Mouse (Mus musculus) cerebellum, postnatal 36 days (tissue): ENCODE data around the gene Olfr876.
"Not testable (repeated sequence)": the region's sequence is repeated elsewhere in the genome, so short reads cannot be mapped to it uniquely, and the experiment has no call there.

ENCODE experiments used
- DNase-seq, 2 experiments: peaks; one replicate each; pipeline ENCODE4 v3.0.0; 2021 to 2022; ENCODE audit warnings: mixed read lengths in 2 of 2

Olfr876 gene

GRCm38 (mm10) chr9:37802731-37803130, at the start of gene Olfr876:
Gene Olfr876, plus strand, starts transcription at chr9:37803031.
- no peak for DNase-seq

GRCm38 (mm10) chr9:37761728-37762127, 41.1 kb upstream of the Olfr876 start:
- DNase-seq: no peak

DNA sequence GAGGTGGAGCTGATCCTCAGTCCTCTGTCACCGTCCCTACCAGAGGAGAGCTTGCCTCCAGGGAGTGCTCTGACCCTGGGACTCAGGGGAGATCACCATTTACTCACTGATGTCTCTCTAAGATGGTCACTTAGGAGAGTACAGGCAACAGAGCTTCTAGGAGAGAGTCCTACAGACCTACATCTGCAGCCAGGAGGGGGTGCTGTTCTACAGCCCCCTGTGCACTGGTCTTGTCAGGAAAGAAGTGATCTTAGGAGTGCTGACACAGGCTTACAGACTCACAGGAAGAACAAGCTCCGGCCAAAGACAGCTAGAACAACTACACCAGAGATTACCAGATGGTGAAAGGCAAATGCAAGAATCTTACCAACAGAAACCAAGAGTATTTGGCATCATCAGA, 40.3 kb upstream of the Olfr876 start:
- no peak for DNase-seq

- DNase-seq: no peak
Observed at GRCm38 (mm10) chr9:37770661-37771060, 32.2 kb upstream of the Olfr876 start.

- no peak for DNase-seq
Observed at GRCm38 (mm10) chr9:37771759-37772158, 31.1 kb upstream of the Olfr876 start, which contains the start of gene Olfr875. Gene Olfr875, plus strand, starts transcription at chr9:37771857.

- DNase-seq: no peak
Observed at GRCm38 (mm10) chr9:37782766-37783260, 20.0 kb upstream of the Olfr876 start.

GRCm38 (mm10) chr9:37783394-37784387, 19.1 kb upstream of the Olfr876 start:
- DNase-seq: not testable (repeated sequence)

DNA sequence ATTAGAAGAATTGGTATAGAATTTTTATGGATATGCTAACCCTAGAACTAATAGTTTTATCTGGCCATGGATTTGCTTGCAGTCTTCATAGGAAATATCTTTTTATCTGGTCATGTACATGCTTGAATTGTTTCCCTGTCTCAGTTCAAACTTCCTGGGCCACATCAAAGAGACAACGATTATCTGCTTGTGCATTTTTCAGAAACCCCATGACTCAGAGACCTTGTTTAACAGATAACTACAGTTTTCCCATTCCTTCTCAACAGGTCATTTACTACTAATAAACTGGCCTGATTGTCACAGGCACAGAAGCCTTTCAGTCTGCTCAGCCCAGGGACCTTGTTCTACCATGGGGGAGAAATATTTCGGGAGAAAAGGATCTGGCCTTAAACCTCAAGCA, 16.4 kb upstream of the Olfr876 start:
- DNase-seq: no peak

DNA sequence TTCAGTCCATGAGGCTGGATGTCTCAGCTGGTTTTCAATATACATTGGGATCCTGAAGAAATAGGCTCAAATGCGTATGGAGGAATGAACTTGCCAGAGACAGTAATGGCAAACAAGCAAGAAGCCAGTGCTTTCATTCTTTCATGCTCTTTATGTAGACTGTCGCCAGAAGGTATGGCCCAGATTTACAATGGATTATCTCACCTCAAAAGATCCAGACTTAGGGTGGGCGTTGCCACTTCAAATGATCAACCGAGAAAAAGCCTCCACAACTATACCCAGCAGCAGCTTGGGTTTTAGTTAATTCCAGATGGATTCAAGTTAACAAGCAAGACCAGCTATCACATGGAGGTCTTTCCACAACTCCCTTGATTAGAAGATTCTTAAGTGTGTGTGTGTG, 776 bp upstream of the Olfr876 start:
- DNase-seq: no peak

DNA sequence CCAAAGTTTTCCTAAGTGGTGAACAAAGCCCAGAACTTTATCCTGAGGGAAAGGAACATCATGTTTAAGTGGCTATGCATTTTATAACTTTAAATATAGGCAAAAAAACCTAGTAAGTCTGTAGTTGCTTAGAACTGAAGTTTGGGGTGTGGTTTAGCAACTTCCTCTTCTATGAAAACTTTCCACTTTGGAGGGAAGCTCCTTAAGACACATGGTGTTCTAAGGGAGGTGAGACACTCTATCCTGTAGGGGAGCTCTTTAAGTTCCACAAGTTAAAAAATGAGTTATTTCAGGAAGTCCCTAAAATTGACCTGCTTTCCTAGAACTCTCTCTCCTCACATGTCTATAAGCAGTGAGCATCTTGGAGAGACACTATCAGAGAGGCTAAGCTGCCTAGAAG, 4.4 kb downstream of the Olfr876 start:
- DNase-seq: no peak

DNA sequence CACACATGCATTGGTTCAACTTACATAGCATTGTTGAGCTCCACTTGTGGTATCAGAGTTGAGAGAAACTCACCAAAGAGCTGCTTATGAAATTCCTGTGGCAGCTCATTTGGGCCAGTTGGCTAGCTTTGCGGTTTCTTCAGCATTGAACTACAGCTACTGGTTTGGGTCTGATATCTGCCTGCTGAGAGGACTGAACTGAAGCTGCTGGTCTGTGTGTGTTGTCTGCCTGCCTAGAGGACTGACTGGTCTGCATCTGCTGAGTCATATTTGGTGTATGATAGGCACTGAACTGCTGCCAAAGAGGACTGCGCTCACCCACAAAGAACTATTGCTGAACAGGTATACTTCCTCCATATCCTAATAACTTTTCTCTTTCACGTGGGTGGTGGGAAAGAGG, 5.6 kb downstream of the Olfr876 start:
- DNase-seq: no peak

DNA sequence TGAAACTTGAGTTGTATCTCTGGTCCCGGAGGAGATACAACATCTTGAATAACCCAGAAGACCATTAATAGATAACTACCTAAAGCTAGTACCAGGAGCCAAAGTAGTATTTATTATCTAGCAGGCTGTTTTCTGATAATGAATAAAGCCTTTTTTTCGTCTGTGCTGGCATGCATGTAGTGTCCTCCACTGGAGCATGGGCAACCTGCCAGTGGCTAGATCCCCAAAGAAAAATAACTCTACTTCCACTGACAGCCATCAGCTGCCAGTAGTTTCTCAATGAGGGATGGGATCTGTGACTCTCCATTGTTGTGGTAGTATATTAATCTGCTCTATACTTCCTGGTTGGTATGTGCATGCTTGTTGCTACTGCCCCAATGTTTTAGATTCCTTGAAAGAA, 6.1 kb downstream of the Olfr876 start:
- no peak for DNase-seq

GRCm38 (mm10) chr9:37814696-37815095, 11.9 kb downstream of the Olfr876 start:
- no peak for DNase-seq

- DNase-seq: no peak
Observed at GRCm38 (mm10) chr9:37829881-37830280, 27.1 kb downstream of the Olfr876 start.

DNA sequence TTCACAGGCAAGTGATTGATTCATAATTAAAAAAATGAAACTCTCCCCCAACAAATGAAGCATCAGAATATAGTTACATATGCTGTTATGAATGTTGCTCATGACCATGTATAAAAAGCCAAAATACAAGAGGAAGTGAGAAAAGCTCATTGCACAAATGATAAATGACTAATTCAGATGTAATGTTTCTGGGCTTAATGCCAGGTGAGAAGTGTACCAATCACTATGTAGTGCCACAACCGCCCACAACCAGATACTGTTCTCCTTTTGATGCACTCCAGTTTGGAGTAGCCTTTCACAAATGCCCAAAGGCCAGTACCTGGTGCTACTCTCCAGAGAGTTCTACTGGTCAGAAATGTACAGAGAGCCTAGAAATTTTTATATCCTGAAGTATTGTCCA, 30.5 kb downstream of the Olfr876 start:
- DNase-seq: no peak

GRCm38 (mm10) chr9:37849267-37849666, 46.4 kb downstream of the Olfr876 start:
- DNase-seq: no peak

GRCm38 (mm10) chr9:37853969-37854368, 51.1 kb downstream of the Olfr876 start, which contains the start of gene Olfr877:
Gene Olfr877, plus strand, starts transcription at chr9:37854269.
- no peak for DNase-seq
